Mouse (Mus musculus) MEL (cell line): ENCODE measurements around the gene Oard1.

Experiments
- CTCF ChIP-seq, 3 experiments: IDR thresholded peaks in 2 of 3; conservative IDR thresholded peaks in 1 of 3; 2 replicates each; pipeline ENCODE4 v1.5.1; 2011 to 2012; ENCODE audit warnings: low read length in 3 of 3, low read depth in 2 of 3, mild to moderate bottlenecking in 2 of 3, improper control_type of control experiment in 1 of 3, inconsistent platforms in 1 of 3, mixed read lengths in 1 of 3, moderate library complexity in 1 of 3; ENCODE audit not compliant: control insufficient read depth in 1 of 3, insufficient read depth in 1 of 3, poor library complexity in 1 of 3, severe bottlenecking in 1 of 3
- TCF12 ChIP-seq: IDR thresholded peaks from 2 replicates; pipeline ENCODE4 v1.6.1; 2014; ENCODE audit warnings: low read depth, mild to moderate bottlenecking, inconsistent platforms, low read length, improper control_type of control experiment, moderate library complexity
- ZNF384 ChIP-seq: IDR thresholded peaks from 2 replicates; pipeline ENCODE4 v1.6.1; 2012; ENCODE audit warnings: low read depth, mild to moderate bottlenecking, inconsistent platforms, low read length, improper control_type of control experiment

GRCm38 (mm10) chr17:48419571-48419970, 9.8 kb downstream of the Oard1 start:
- TF ChIP-seq ZNF384: no peak
- TF ChIP-seq CTCF (IDR thresholded peaks at IDR 0.05 in 2 of 3, conservative IDR thresholded peaks at IDR 0.05 in 1 of 3; ENCODE audit: control insufficient read depth in 1 of 3, insufficient read depth in 1 of 3, low read depth in 2 of 3, low read length in 3 of 3, poor library complexity in 1 of 3, severe bottlenecking in 1 of 3): no peak
- TF ChIP-seq TCF12: no peak
